Mouse (Mus musculus) heart, postnatal 0 days (tissue): Measurements from ENCODE around the gene Spsb3. TPM values are rescaled to one million over a fixed set of nuclear protein-coding genes. Genes with fewer than 3 reads are reported as not detected.

ENCODE experiments used
- ATAC-seq: fragments of 200-750 bp; cut with Nextera tagmentation; 2 replicates; pipeline ENCODE4 v1.8.0; 2017; ENCODE audit warnings: low read depth, moderate number of reproducible peaks, moderate library complexity; ENCODE audit not compliant: insufficient read depth
- DNase-seq: peaks from one replicate; pipeline ENCODE4 v3.0.0-alpha.2; 2016; ENCODE audit warnings: low spot score
- H3K27ac ChIP-seq: fragments of 300-500 bp; sonication (generic); 2 replicates; pipeline ENCODE4 v1.5.1; 2014; ENCODE audit warnings: low read depth, mild to moderate bottlenecking
- H3K27me3 ChIP-seq: fragments of 300-500 bp; sonication (generic); 2 replicates; pipeline ENCODE4 v1.6.1; 2014; ENCODE audit warnings: low read length, mixed read lengths; ENCODE audit not compliant: control insufficient read depth, insufficient read depth
- H3K36me3 ChIP-seq: fragments of 300-500 bp; sonication (generic); replicated peaks from 2 replicates; pipeline ENCODE4 v1.6.1; 2014; ENCODE audit warnings: low read length, mixed read lengths; ENCODE audit not compliant: control insufficient read depth, insufficient read depth
- H3K4me1 ChIP-seq: fragments of 300-500 bp; sonication (generic); 2 replicates; pipeline ENCODE4 v1.6.1; 2014; ENCODE audit warnings: antibody characterized with exemption; ENCODE audit not compliant: control insufficient read depth, insufficient read depth
- H3K4me2 ChIP-seq: fragments of 300-500 bp; sonication (generic); 2 replicates; pipeline ENCODE4 v1.6.1; 2014; ENCODE audit warnings: low read depth, mild to moderate bottlenecking, low read length, moderate library complexity
- H3K4me3 ChIP-seq: fragments of 300-500 bp; sonication (generic); 2 replicates; pipeline ENCODE4 v1.5.1; 2014; ENCODE audit warnings: low read depth, low read length
- H3K9ac ChIP-seq: fragments of 300-500 bp; sonication (generic); replicated peaks from 2 replicates; pipeline ENCODE4 v1.6.1; 2014; ENCODE audit warnings: low read depth, low read length, mixed read lengths
- H3K9me3 ChIP-seq: fragments of 300-500 bp; sonication (generic); replicated peaks from 2 replicates; pipeline ENCODE4 v1.6.1; 2016; ENCODE audit warnings: low read length; ENCODE audit not compliant: control insufficient read depth
- CTCF ChIP-seq: IDR thresholded peaks from 2 replicates; pipeline ENCODE4 v1.5.1; 2016; ENCODE audit warnings: antibody characterized with exemption, control low read depth, low read depth
- EP300 ChIP-seq: IDR thresholded peaks from 2 replicates; pipeline ENCODE4 v1.6.1; 2016; ENCODE audit warnings: antibody characterized with exemption, low read depth
- WGBS: fragments of 180-500 bp; shearing (Covaris S2); extraction: QIAGEN DNeasy Blood & Tissue Kit; methylation state at CpG from one replicate; pipeline ENCODE4 v1.1.7; 2014; 5-methylcytosine and 5-hydroxymethylcytosine counted together
- polyA plus RNA-seq: library from polyadenylated mRNA; unstranded; fragments of >200 nt; fragmentation: Nextera tagmentation; extraction: Ambion mirVana; gene quantifications from 2 replicates; pipeline ENCODE4 v1.2.1, GENCODE M21; 2015
- total RNA-seq: library from RNA; depleted of rRNA; stranded (reverse); fragments of >200 nt; gene quantifications from 2 replicates; pipeline ENCODE4 v1.2.3, GENCODE M21; 2014; ENCODE audit warnings: low replicate concordance

Gene Spsb3
- total and polyA plus RNA-seq, 2 experiments from 2014 or later = 40.2 to 74.6 TPM

DNA sequence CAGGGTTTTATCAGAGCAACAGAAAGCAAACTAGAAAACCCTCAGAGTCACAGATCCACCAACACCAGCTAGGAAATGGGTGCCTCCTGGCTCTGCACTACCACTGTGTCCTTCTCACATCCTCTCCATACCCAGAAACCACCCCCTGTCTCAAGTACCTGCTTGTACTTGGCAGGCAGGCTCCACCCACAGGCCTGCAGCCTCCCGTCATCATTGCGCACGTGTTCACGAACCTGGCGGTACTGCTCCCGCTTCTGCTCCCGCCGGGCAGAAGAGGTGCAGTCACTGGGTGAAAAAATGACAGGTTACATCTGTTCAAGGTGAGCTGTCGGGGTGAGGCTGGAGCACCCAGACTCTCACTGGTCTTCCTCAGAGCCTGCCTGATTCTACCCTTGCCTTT, 17.3 kb downstream of the Spsb3 start:
- Histone ChIP-seq H3K9me3 (no peaks in the 10 kb centered on the region), H3K27ac (no peak overlapping the region), H3K4me1 (no peaks in the 10 kb centered on the region), H3K9ac (no peak overlapping the region), H3K4me3 (no peak overlapping the region), H3K36me3 (peaks cover 100% of the 10 kb centered on the region), H3K4me2 (no peak overlapping the region), H3K27me3 (no peaks in the 10 kb centered on the region)
- DNase-seq (no peak), ATAC-seq (no peak)
- WGBS = 84% methylated on average over 9 of the region's 9 CpGs
- TF ChIP-seq EP300 (no peak), CTCF (no peak)

DNA sequence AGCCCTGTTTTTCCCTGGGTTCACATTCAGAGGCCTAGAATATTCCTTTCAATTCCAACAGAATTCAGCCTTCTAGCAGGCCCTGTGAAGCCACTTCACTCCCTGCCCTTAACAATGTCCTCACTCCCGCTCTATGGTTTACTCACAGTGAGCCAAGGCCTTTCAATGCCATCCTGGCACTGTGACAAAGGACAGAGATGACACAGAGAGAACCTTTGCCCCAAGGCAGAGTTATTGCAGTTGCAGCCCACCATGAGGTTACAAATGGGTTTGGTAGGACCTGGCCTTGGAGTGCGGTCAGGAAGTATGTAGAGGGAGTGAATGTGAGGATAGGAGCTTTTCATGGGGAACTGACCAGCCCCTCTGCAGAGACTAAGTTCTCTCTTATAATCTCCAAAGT, 21.1 kb downstream of the Spsb3 start:
- WGBS = 77% methylated on average over 2 of the region's 2 CpGs
- Histone ChIP-seq H3K27ac (no peak overlapping the region), H3K4me1 (no peaks in the 10 kb centered on the region), H3K9me3 (no peaks in the 10 kb centered on the region), H3K4me3 (no peak overlapping the region), H3K36me3 (peaks cover 100% of the 10 kb centered on the region), H3K4me2 (no peak overlapping the region), H3K27me3 (no peaks in the 10 kb centered on the region), H3K9ac (no peak overlapping the region)
- ATAC-seq = no peak
- TF ChIP-seq CTCF (no peak), EP300 (no peak)
- no peak for DNase-seq

DNA sequence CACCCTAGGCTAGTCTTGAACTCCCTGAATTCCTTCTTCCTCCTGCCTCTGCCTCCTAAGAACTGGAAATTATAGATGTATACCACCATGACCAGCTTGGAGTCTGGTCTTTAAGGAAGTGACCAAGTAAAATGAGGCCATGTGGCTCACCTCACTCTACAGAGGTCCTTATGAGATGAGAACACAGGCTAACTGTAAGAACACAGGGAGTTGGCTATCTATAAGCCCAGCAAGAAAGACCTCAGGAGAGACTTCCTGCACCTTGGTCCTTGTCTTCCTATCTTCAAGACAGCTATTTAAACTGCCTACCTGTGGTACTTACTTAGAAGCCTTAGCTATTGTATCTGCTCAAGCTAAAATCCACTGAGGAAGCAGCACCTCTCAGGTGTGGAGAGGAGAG, 27.5 kb downstream of the Spsb3 start:
- no peaks in the 10 kb centered on the region for H3K27me3 ChIP-seq
- H3K36me3 ChIP-seq = peaks cover 97% of the 10 kb centered on the region
- no peaks in the 10 kb centered on the region for H3K9me3 ChIP-seq

DNA sequence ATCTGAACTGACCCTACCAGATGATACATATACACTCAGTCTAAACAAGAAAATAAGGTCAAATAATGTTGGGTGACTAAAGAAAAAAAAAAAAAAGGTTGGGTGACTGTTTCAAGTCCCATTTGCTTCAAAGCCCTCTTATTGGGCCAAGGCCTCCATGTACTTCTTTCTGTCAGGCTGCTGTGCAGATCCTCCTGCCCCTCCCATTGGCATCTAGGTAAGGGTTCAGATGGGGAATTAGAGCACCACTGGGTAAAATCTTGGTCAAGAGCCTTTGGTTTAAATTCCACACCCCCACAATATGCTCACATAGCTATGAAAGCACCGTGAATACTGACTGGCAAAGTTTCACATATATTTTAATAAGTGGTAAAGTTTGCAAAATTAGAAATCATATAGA, 36.8 kb downstream of the Spsb3 start:
- Histone ChIP-seq H3K27me3 (no peaks in the 10 kb centered on the region), H3K9me3 (no peaks in the 10 kb centered on the region), H3K4me1 (no peaks in the 10 kb centered on the region), H3K27ac (no peak overlapping the region), H3K36me3 (peaks cover 94% of the 10 kb centered on the region), H3K4me2 (no peak overlapping the region), H3K4me3 (no peak overlapping the region), H3K9ac (no peak overlapping the region)
- no peak for TF ChIP-seq EP300
- no peak for TF ChIP-seq CTCF
- no peak for DNase-seq
- 85% methylated on average over 1 of the region's 1 CpGs for WGBS
- no peak for ATAC-seq

More for the DNA sequence above, 27.5 kb downstream of the Spsb3 start:
- DNase-seq (no peak), ATAC-seq (no peak)
- Histone ChIP-seq H3K9ac (no peak overlapping the region), H3K27ac (no peak overlapping the region), H3K4me1 (no peaks in the 10 kb centered on the region), H3K4me3 (no peak overlapping the region), H3K4me2 (no peak overlapping the region)
- no peak for TF ChIP-seq EP300
- TF ChIP-seq CTCF = no peak

DNA sequence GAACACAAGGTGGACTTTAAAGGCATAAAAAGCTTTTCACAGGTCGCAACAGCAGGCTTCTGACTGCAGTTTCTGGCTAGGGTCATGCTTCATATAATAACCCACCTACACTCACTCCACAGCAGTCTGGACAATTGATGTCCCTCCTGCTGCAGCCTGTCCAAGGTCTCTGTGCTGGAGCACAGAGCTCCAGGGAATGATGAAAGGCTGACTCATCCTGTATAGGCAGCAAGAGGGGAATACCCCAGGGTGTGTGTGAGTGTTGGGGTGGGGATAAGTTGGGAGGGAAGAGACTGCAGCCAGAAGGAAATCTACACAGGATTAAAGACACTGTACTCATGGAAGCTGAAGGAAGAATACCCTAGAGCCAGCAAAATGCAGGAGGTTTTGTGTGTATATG, 43.1 kb downstream of the Spsb3 start:
- DNase-seq (no peak), ATAC-seq (no peak)
- no peak for TF ChIP-seq CTCF
- no peak for TF ChIP-seq EP300
- 53% methylated on average over 1 of the region's 1 CpGs for WGBS
- Histone ChIP-seq H3K4me3 (no peak overlapping the region), H3K9ac (no peak overlapping the region), H3K27me3 (no peaks in the 10 kb centered on the region), H3K9me3 (no peaks in the 10 kb centered on the region), H3K4me2 (no peak overlapping the region), H3K36me3 (peaks cover 37% of the 10 kb centered on the region), H3K27ac (peak overlapping the region; percentile 27; the same call in 1 of the 2 replicates), H3K4me1 (no peaks in the 10 kb centered on the region)

DNA sequence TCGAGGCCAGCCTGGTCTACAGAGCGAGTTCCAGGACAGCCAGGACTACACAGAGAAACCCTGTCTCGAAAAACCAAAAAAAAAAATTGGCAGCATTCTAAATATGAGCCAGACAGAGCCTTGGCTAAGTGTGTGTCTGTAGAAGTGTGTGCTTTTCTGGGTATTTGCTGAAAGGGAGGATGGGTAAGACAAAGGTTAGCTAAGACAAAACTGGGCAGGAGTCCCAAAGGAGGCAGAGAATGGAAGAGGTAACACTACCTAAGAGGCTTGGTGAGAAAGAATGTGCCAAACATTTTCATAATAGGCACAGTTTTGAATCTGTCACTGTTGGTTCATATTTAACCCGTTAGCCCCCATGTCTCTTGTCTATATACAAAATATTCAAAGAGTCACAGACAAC, 46.0 kb downstream of the Spsb3 start:
- WGBS = 86% methylated on average over 4 of the region's 4 CpGs
- no peak for ATAC-seq

More for the DNA sequence above, 46.0 kb downstream of the Spsb3 start:
- Histone ChIP-seq H3K9ac (no peak overlapping the region), H3K36me3 (peaks cover 10% of the 10 kb centered on the region), H3K27ac (no peak overlapping the region), H3K27me3 (no peaks in the 10 kb centered on the region), H3K4me3 (no peak overlapping the region), H3K9me3 (no peaks in the 10 kb centered on the region), H3K4me2 (no peak overlapping the region), H3K4me1 (peaks cover 18% of the 10 kb centered on the region)
- TF ChIP-seq EP300 (no peak), CTCF (no peak)
- DNase-seq = no peak
